Mouse (Mus musculus): Measurements from ENCODE around the gene Anks1.

DNA sequence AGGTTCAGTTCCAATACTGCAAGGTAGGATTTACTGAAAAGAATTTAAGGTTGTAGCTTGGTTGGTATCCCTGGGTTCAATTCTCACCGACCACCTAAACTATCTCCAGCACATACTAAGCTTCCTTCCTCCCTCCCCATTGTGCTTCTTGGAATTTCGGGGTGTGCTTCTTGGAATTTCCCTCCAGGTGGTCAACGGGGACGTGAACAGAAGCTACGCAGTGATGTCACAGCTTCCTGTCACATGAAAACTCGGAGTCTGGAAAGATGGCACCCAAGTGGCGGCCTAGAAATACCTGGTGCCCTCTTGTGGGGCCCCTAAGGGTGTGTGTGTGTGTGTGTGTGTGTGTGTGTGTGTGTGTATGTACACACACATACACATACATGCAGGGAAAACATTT is 172.8 kb downstream of the Anks1 start:
- TF ChIP-seq CTCF (IDR thresholded peaks at IDR 0.05; ENCODE audit: borderline replicate concordance, insufficient read depth, low read depth, low read length) (no peak), POLR2A (IDR thresholded peaks at IDR 0.05; ENCODE audit: borderline replicate concordance, insufficient read depth, low read length) (no peak)
